Mouse (Mus musculus): ENCODE measurements at regions not wholly inside any gene's neighbourhood (a gene's known extent, or its start where the extent isn't known, plus 50 kb on each side); places are given as distances from the start of the nearest gene placed in this dataset.

DNA sequence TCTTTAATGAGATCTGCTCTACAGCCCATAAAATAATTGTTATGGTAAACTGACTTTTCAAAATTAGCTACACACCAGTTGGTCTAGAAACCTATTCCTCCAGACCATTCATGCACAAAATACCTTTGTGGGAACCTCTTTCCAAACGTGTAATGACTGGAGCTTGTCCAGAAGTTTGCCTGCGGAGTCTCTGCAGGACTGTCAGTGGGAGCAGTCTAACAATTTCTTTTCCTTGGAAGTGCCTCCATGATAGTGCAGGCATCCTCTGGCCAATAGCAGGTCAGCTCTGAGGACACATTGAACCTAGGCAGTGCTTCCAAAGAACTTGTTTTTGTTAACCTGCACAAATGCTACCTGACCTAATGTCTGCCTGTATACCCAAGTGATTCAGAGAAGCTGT, 932.3 kb downstream of the Pcdh9 start:
- H3K27ac ChIP-seq = peak overlapping the region; percentile 35; the same call in 1 of the 2 replicates
- H3K4me3 ChIP-seq = no peak overlapping the region
- H3K4me2 ChIP-seq = no peak overlapping the region
- H3K9ac ChIP-seq = no peak overlapping the region
- ATAC-seq (ENCODE audit: low FRiP score) = no peak
- H3K4me1 ChIP-seq (replicated peaks) = peaks cover 6% of the 10 kb centered on the region
- 7% methylated on average over 2 of the region's 2 CpGs for WGBS
- no peaks in the 10 kb centered on the region for H3K9me3 ChIP-seq
- no peaks in the 10 kb centered on the region for H3K27me3 ChIP-seq
- no peaks in the 10 kb centered on the region for H3K36me3 ChIP-seq

DNA sequence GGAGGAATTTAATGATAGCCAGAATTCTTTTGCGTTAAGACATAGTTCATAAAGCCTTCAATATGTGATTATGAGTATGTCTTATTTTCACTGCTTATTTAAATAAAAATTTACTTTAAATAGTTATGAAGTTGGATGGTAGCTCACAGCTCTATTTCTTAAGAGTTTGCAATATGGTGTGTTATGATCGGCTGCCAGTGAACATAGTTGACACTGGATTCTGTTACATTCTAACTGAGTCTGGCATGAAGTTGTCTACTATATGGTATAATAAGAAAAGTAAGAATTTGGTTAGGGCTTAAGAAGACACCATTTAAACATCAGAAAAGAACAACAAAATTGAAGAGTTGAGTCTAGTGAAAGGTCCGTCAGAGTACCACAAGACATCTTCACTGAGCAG, 935.0 kb downstream of the Pcdh9 start:
- Histone ChIP-seq H3K9me3 (no peaks in the 10 kb centered on the region), H3K4me1 (replicated peaks) (peaks cover 6% of the 10 kb centered on the region), H3K4me2 (no peak overlapping the region), H3K36me3 (no peaks in the 10 kb centered on the region), H3K4me3 (no peak overlapping the region), H3K9ac (no peak overlapping the region), H3K27me3 (no peaks in the 10 kb centered on the region), H3K27ac (no peak overlapping the region)
- ATAC-seq (ENCODE audit: low FRiP score) = no peak
- 94% methylated on average over 3 of the region's 3 CpGs for WGBS

DNA sequence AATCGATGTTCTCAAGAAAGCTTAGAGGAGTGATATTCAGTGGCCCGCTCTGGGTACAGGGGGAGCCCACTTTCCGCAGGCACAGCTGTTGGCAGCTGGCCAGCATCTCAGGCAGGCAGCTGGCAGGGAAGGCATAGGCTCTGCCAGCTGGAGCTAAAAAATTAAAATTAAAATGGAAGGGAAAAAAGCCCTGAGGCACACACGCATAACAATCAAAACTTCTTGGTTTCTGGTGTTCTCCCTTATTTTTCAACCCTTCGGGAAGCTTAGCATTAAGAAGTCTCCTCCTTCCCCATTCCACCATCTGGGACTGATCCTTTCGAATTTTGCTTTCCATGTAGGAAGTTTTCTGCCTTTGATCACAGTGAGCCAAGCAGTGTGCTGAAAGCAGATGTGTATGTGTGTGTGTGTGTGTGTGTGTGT, 982.8 kb downstream of the Pcdh9 start:
- Histone ChIP-seq H3K27ac (no peak overlapping the region), H3K4me2 (no peak overlapping the region), H3K27me3 (no peaks in the 10 kb centered on the region), H3K36me3 (no peaks in the 10 kb centered on the region), H3K9me3 (no peaks in the 10 kb centered on the region), H3K4me3 (no peak overlapping the region), H3K9ac (no peak overlapping the region), H3K4me1 (replicated peaks) (no peaks in the 10 kb centered on the region)
- 52% methylated on average over 6 of the region's 6 CpGs for WGBS
- ATAC-seq (ENCODE audit: low FRiP score) = peak; percentile 89

DNA sequence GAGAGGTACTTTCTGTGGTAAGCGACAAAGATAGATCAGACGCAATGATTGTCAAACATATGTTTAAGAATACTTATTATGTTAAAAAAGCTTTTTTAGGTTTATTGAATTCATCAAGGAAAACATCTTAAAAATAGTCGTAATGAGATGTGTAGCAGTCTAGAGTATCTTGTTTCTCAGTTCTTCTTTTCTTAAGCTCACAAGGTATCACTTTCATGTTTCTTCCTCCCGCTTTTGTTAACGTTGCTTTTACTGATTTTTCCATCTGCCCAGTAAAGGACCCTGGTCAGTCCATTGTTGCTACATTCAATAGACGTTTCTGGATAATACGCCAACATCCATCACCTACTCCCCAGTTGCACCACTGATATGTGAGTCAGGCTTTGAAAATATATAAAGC, 1015.9 kb downstream of the Pcdh9 start:
- H3K4me1 ChIP-seq (replicated peaks) = no peaks in the 10 kb centered on the region
- H3K27ac ChIP-seq = no peak overlapping the region
- no peak overlapping the region for H3K4me3 ChIP-seq
- no peaks in the 10 kb centered on the region for H3K27me3 ChIP-seq
- WGBS = 79% methylated on average over 7 of the region's 7 CpGs
- H3K9ac ChIP-seq = no peak overlapping the region
- no peaks in the 10 kb centered on the region for H3K9me3 ChIP-seq
- no peaks in the 10 kb centered on the region for H3K36me3 ChIP-seq
- ATAC-seq (ENCODE audit: low FRiP score) = no peak
- no peak overlapping the region for H3K4me2 ChIP-seq

DNA sequence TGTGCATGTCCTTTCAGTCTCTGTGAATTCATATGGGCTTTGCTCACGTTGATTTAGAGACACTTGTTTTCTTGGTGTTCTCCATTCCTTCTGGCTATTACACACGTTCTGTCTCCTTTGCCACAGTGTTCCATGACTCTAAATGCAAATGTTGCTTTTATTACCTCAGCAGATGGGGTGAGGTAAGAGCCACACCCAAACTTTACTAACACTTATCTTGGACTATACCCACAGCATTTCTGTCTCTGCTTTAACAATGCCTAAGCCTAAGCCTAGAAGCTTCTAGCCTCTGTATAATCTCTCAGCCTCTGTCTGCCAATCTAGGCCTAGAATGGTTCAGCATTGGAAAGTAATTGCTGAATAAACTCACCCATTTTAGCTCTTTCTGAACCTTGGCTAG, 1024.0 kb downstream of the Pcdh9 start:
- H3K9ac ChIP-seq = no peak overlapping the region
- no peaks in the 10 kb centered on the region for H3K9me3 ChIP-seq
- no peak overlapping the region for H3K4me3 ChIP-seq
- no peak overlapping the region for H3K4me2 ChIP-seq
- WGBS = 71% methylated on average over 2 of the region's 2 CpGs
- no peak for ATAC-seq (ENCODE audit: low FRiP score)
- no peak overlapping the region for H3K27ac ChIP-seq
- H3K27me3 ChIP-seq = no peaks in the 10 kb centered on the region
- no peaks in the 10 kb centered on the region for H3K36me3 ChIP-seq
- H3K4me1 ChIP-seq (replicated peaks) = no peaks in the 10 kb centered on the region

DNA sequence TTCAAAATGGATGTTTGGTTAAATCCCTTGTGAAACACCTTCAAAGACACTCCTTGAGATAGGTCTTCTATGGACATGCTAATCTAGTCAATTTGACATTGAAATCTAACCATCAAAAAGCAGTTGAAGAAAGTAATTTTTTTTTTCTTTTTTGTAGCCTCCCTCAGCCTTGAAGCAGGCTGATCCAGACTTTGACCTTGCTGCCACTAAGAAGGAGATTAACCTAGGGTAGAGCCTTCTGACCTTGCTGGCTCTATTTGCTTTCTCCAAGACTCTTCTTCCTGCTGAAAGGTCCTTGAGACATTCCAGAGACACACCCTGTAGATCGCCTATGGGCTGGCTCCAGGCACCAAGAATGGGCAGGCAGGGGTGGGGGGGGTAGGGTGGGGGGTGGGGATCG, 1027.5 kb downstream of the Pcdh9 start:
- no peaks in the 10 kb centered on the region for H3K36me3 ChIP-seq
- 44% methylated on average over 2 of the region's 2 CpGs for WGBS
- no peaks in the 10 kb centered on the region for H3K9me3 ChIP-seq
- no peak for ATAC-seq (ENCODE audit: low FRiP score)
- no peak overlapping the region for H3K4me2 ChIP-seq
- no peak overlapping the region for H3K4me3 ChIP-seq
- H3K27ac ChIP-seq = no peak overlapping the region
- H3K4me1 ChIP-seq (replicated peaks) = no peaks in the 10 kb centered on the region
- no peaks in the 10 kb centered on the region for H3K27me3 ChIP-seq
- no peak overlapping the region for H3K9ac ChIP-seq

DNA sequence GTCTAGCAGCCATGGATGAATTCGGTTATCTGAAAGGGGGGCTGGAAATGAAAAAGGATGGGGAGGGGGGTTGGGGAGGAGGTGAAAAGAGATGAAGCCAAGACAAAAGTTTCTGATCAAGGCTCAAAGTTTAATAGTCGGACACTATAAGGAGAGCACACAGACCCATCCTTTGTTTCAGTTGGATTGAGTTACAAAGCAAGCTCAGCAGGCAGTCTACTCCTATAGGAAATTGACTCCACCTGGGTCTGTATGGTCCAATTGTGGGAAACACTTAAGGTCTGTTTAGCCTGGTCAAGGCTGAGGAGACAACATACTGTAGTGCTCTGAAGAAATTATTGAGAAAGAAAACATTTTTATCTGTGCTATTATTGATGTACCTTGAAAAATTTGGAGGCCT, 1029.8 kb downstream of the Pcdh9 start:
- no peak overlapping the region for H3K9ac ChIP-seq
- ATAC-seq (ENCODE audit: low FRiP score) = no peak
- H3K4me2 ChIP-seq = no peak overlapping the region
- no peaks in the 10 kb centered on the region for H3K9me3 ChIP-seq
- WGBS = 62% methylated on average over 2 of the region's 2 CpGs
- H3K27ac ChIP-seq = no peak overlapping the region
- H3K4me1 ChIP-seq (replicated peaks) = no peaks in the 10 kb centered on the region
- no peaks in the 10 kb centered on the region for H3K27me3 ChIP-seq
- no peak overlapping the region for H3K4me3 ChIP-seq
- H3K36me3 ChIP-seq = no peaks in the 10 kb centered on the region

DNA sequence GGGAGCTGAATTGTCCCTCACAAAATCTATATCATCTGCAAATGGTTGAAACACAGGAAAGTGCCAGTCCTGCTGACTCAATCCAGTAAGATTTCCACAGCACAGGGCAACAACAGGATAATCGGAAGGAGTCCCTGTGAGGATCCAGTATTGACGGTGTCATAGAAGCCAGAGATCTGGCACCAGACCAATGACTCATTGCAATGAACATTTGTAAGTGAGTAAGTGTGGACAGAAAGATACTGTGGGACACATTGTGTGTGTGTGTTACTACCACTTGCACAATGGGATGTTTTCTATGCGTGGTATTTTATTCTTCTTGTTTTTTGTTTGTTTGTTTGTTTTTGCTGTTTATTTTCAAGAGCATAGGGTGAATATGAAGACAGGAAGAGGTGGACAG, 1056.8 kb downstream of the Pcdh9 start:
- WGBS = 86% methylated on average over 3 of the region's 3 CpGs
- Histone ChIP-seq H3K27me3 (no peaks in the 10 kb centered on the region), H3K4me3 (no peak overlapping the region), H3K9me3 (no peaks in the 10 kb centered on the region), H3K36me3 (no peaks in the 10 kb centered on the region), H3K4me2 (no peak overlapping the region), H3K27ac (no peak overlapping the region), H3K9ac (no peak overlapping the region), H3K4me1 (replicated peaks) (no peaks in the 10 kb centered on the region)
- no peak for ATAC-seq (ENCODE audit: low FRiP score)

DNA sequence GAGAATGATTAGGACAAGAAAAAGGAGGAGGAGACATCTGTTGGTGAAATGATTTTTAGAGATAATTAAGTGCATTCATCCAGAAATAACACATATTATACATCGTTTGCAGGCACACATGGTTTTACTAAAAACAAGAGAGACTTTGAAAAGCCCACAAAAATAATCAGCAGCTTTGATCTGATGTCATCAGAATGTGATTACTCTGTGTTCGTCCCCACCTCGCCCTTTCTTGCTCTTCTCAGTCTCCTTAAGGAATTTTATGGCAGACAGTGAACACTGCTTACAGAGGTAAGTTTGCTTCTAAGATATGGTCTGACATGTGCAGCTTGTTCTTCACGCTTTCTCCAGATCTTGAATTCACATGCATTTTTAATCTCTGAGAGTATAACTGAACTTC, 1061.3 kb downstream of the Pcdh9 start:
- Histone ChIP-seq H3K27ac (no peak overlapping the region), H3K9ac (no peak overlapping the region), H3K4me1 (replicated peaks) (no peaks in the 10 kb centered on the region), H3K27me3 (no peaks in the 10 kb centered on the region), H3K4me2 (no peak overlapping the region), H3K4me3 (no peak overlapping the region), H3K9me3 (no peaks in the 10 kb centered on the region), H3K36me3 (no peaks in the 10 kb centered on the region)
- ATAC-seq (ENCODE audit: low FRiP score) = no peak
- WGBS = 58% methylated on average over 4 of the region's 4 CpGs

DNA sequence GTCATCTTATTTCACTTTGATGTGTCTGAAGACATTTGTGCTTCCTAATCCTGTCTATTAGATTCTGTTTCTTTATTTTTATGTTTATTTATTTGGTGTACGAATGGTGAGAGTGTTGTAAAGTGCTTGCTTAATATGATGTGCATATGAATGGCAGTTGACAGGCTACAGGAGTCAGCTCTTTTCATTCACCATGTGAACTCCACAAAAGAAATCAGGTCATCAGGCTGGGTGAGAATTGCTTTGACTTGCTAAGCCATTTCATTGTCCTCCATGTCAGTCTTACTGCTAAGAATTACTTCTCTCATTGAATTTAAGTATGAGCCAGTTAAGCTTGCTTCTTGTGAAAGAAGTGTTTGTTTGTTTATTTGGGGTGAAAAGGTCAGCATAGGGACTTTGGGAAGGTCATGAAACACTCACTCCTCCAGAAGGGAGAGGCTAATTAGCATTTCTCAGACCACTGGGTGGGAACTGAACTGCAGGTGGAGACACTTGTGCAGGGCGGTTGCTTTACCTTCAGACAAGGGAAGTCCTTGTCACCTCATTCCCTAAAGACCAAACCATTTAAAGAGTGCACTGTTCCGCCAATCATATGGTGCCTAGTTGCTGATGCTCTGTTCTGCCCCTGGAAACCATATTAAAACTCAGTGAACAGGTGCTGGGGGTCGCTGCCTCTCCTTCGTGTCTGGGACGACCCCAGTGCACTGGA, 1063.7 kb downstream of the Pcdh9 start:
- no peak for ATAC-seq (ENCODE audit: low FRiP score)
- H3K27me3 ChIP-seq = no peaks in the 10 kb centered on the region
- no peak overlapping the region for H3K27ac ChIP-seq
- WGBS = 38% methylated on average over 6 of the region's 6 CpGs
- H3K4me3 ChIP-seq = no peak overlapping the region
- H3K9ac ChIP-seq = no peak overlapping the region
- H3K4me1 ChIP-seq (replicated peaks) = no peaks in the 10 kb centered on the region
- H3K36me3 ChIP-seq = no peaks in the 10 kb centered on the region
- H3K4me2 ChIP-seq = no peak overlapping the region
- no peaks in the 10 kb centered on the region for H3K9me3 ChIP-seq

DNA sequence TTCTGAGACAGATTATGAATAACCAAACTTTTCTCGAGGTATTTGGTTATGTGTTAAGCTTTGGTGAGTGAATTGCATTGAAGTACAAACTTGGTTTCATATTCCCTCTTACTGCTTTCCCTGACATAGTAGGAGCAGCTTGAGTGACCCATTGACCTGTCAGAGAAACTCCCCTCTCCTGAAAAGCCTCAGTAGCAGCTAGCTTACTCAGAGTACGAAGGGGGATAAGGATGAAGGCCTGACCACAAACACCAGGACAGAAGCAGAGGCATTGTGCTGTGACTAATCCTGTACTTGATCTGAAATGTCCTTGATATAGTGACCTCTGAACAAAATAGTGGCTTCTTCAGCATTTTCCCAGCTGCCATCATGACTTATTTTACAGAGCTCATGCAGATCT, 1070.4 kb downstream of the Pcdh9 start:
- WGBS = 79% methylated on average over 2 of the region's 2 CpGs
- no peaks in the 10 kb centered on the region for H3K36me3 ChIP-seq

More for the DNA sequence above, 1070.4 kb downstream of the Pcdh9 start:
- Histone ChIP-seq H3K4me3 (no peak overlapping the region), H3K4me1 (replicated peaks) (no peaks in the 10 kb centered on the region), H3K27me3 (no peaks in the 10 kb centered on the region), H3K27ac (no peak overlapping the region), H3K9ac (no peak overlapping the region), H3K4me2 (no peak overlapping the region), H3K9me3 (no peaks in the 10 kb centered on the region)
- no peak for ATAC-seq (ENCODE audit: low FRiP score)
